Mouse (Mus musculus) midbrain, embryonic 10.5 days (tissue): ENCODE measurements around the gene Cd99l2. TPM values are rescaled to one million over a fixed set of nuclear protein-coding genes. Genes with fewer than 3 reads are reported as not detected.

Experiments
- DNase-seq: peaks from one replicate; pipeline ENCODE4 v3.0.0-alpha.2; 2017; ENCODE audit warnings: low spot score
- H3K27ac ChIP-seq: fragments of 300-500 bp; sonication (generic); replicated peaks from 2 replicates; pipeline ENCODE4 v1.5.1; 2016; ENCODE audit warnings: mild to moderate bottlenecking
- H3K27me3 ChIP-seq: fragments of 300-500 bp; sonication (generic); 2 replicates; pipeline ENCODE4 v1.6.1; 2016; ENCODE audit warnings: low read depth, mild to moderate bottlenecking; ENCODE audit not compliant: poor library complexity, severe bottlenecking
- H3K36me3 ChIP-seq: fragments of 300-500 bp; sonication (generic); 2 replicates; pipeline ENCODE4 v1.6.1; 2016; ENCODE audit warnings: mild to moderate bottlenecking, moderate library complexity
- H3K4me1 ChIP-seq: fragments of 300-500 bp; sonication (generic); 2 replicates; pipeline ENCODE4 v1.6.1; 2016
- H3K4me3 ChIP-seq: fragments of 300-500 bp; sonication (generic); 2 replicates; pipeline ENCODE4 v1.5.1; 2016; ENCODE audit warnings: mild to moderate bottlenecking, moderate library complexity
- H3K9me3 ChIP-seq: fragments of 300-500 bp; sonication (generic); replicated peaks from 2 replicates; pipeline ENCODE4 v1.6.1; 2016; ENCODE audit warnings: mild to moderate bottlenecking
- WGBS: fragments of 180-500 bp; shearing (Covaris S2); methylation state at CpG from one replicate; pipeline ENCODE4 v1.1.7; 2016; 5-methylcytosine and 5-hydroxymethylcytosine counted together
- polyA plus RNA-seq: library from polyadenylated mRNA; unstranded; fragments of >200 nt; fragmentation: Nextera tagmentation; extraction: Ambion mirVana; gene quantifications from 2 replicates; pipeline ENCODE4 v1.2.1, GENCODE M21; 2016

The Cd99l2 gene
- 22.0 and 24.8 TPM in 2 replicates for polyA plus RNA-seq

GRCm38 (mm10) chrX:71492634-71493278 lies at the start of gene Cd99l2:
TSS of gene Cd99l2 (minus strand) at chrX:71492849.
- no peaks in the 10 kb centered on the region for H3K9me3 ChIP-seq
- peak; percentile 86 for DNase-seq
- 17% methylated on average over 23 of the region's 23 CpGs for WGBS

GRCm38 (mm10) chrX:71540821-71541510 lies 48.3 kb upstream of the Cd99l2 start:
- no peak for DNase-seq
- peaks cover 8% of the 10 kb centered on the region; the same call in 1 of the 2 replicates for H3K27me3 ChIP-seq
- 85% methylated on average over 7 of the region's 7 CpGs for WGBS
- H3K36me3 ChIP-seq: no peaks in the 10 kb centered on the region
- no peaks in the 10 kb centered on the region for H3K4me1 ChIP-seq
- H3K9me3 ChIP-seq: no peaks in the 10 kb centered on the region
- no peak overlapping the region for H3K4me3 ChIP-seq
- no peak overlapping the region for H3K27ac ChIP-seq

More at GRCm38 (mm10) chrX:71492634-71493278, at the start of gene Cd99l2:
- H3K27ac ChIP-seq: peak within 1 kb of the TSS; percentile 92
- no peaks in the 10 kb centered on the region for H3K36me3 ChIP-seq
- peaks cover 17% of the 10 kb centered on the region for H3K4me1 ChIP-seq
- H3K4me3 ChIP-seq: peak within 1 kb of the TSS; percentile 64
- peaks cover 4% of the 10 kb centered on the region for H3K27me3 ChIP-seq

GRCm38 (mm10) chrX:71537791-71538190 lies 45.1 kb upstream of the Cd99l2 start:
- H3K4me1 ChIP-seq: no peaks in the 10 kb centered on the region
- H3K36me3 ChIP-seq: no peaks in the 10 kb centered on the region
- WGBS: 72% methylated on average over 2 of the region's 2 CpGs
- DNase-seq: no peak
- no peaks in the 10 kb centered on the region for H3K9me3 ChIP-seq
- H3K27me3 ChIP-seq: peaks cover 7% of the 10 kb centered on the region; the same call in 1 of the 2 replicates
- no peak overlapping the region for H3K4me3 ChIP-seq
- H3K27ac ChIP-seq: no peak overlapping the region

GRCm38 (mm10) chrX:71534102-71534501 lies 41.5 kb upstream of the Cd99l2 start:
- no peak for DNase-seq
- H3K4me3 ChIP-seq: no peak overlapping the region
- no peaks in the 10 kb centered on the region for H3K36me3 ChIP-seq
- WGBS: 79% methylated on average over 5 of the region's 5 CpGs
- no peak overlapping the region for H3K27ac ChIP-seq
- H3K4me1 ChIP-seq: no peaks in the 10 kb centered on the region
- H3K9me3 ChIP-seq: no peaks in the 10 kb centered on the region
- 0 out of 2 replicates have a peak, but pooled peaks cover 4% of the 10 kb centered on the region for H3K27me3 ChIP-seq

GRCm38 (mm10) chrX:71532635-71533034 lies 40.0 kb upstream of the Cd99l2 start:
- Histone ChIP-seq H3K9me3 (no peaks in the 10 kb centered on the region), H3K4me1 (0 out of 2 replicates have a peak, but pooled peaks cover 2% of the 10 kb centered on the region), H3K36me3 (no peaks in the 10 kb centered on the region), H3K27me3 (0 out of 2 replicates have a peak, but pooled peaks cover 4% of the 10 kb centered on the region), H3K4me3 (no peak overlapping the region), H3K27ac (no peak overlapping the region)
- 73% methylated on average over 3 of the region's 3 CpGs for WGBS
- DNase-seq: no peak

GRCm38 (mm10) chrX:71528646-71529045 lies 36.0 kb upstream of the Cd99l2 start:
- no peak for DNase-seq
- Histone ChIP-seq H3K4me3 (no peak overlapping the region), H3K27me3 (0 out of 2 replicates have a peak, but pooled peaks cover 4% of the 10 kb centered on the region), H3K4me1 (0 out of 2 replicates have a peak, but pooled peaks cover 2% of the 10 kb centered on the region), H3K36me3 (no peaks in the 10 kb centered on the region), H3K9me3 (no peaks in the 10 kb centered on the region), H3K27ac (no peak overlapping the region)
- WGBS: 88% methylated on average over 6 of the region's 6 CpGs

- Histone ChIP-seq H3K36me3 (no peaks in the 10 kb centered on the region), H3K9me3 (no peaks in the 10 kb centered on the region), H3K4me3 (no peak overlapping the region), H3K27me3 (0 out of 2 replicates have a peak, but pooled peaks cover 4% of the 10 kb centered on the region), H3K27ac (no peak overlapping the region), H3K4me1 (0 out of 2 replicates have a peak, but pooled peaks cover 2% of the 10 kb centered on the region)
- no peak for DNase-seq
- WGBS: 69% methylated on average over 3 of the region's 3 CpGs
Observed at GRCm38 (mm10) chrX:71528150-71528549, 35.5 kb upstream of the Cd99l2 start.

- H3K27me3 ChIP-seq: 0 out of 2 replicates have a peak, but pooled peaks cover 4% of the 10 kb centered on the region
- H3K4me3 ChIP-seq: no peak overlapping the region
- no peaks in the 10 kb centered on the region for H3K9me3 ChIP-seq
- 0 out of 2 replicates have a peak, but pooled peaks cover 2% of the 10 kb centered on the region for H3K4me1 ChIP-seq
- DNase-seq: no peak
- 82% methylated on average over 1 of the region's 1 CpGs for WGBS
- H3K27ac ChIP-seq: no peak overlapping the region
- no peaks in the 10 kb centered on the region for H3K36me3 ChIP-seq
Observed at GRCm38 (mm10) chrX:71527461-71527860, 34.8 kb upstream of the Cd99l2 start.

- H3K27ac ChIP-seq: no peak overlapping the region
- no peak overlapping the region for H3K4me3 ChIP-seq
- no peak for DNase-seq
- no peaks in the 10 kb centered on the region for H3K9me3 ChIP-seq
- WGBS: 81% methylated on average over 3 of the region's 3 CpGs
- H3K4me1 ChIP-seq: 0 out of 2 replicates have a peak, but pooled peaks cover 2% of the 10 kb centered on the region
- H3K27me3 ChIP-seq: 0 out of 2 replicates have a peak, but pooled peaks cover 4% of the 10 kb centered on the region
- no peaks in the 10 kb centered on the region for H3K36me3 ChIP-seq
Observed at GRCm38 (mm10) chrX:71525593-71526299, 33.1 kb upstream of the Cd99l2 start.

GRCm38 (mm10) chrX:71524310-71524709 lies 31.7 kb upstream of the Cd99l2 start:
- DNase-seq: no peak
- Histone ChIP-seq H3K27ac (no peak overlapping the region), H3K36me3 (no peaks in the 10 kb centered on the region), H3K9me3 (no peaks in the 10 kb centered on the region), H3K4me3 (no peak overlapping the region), H3K4me1 (0 out of 2 replicates have a peak, but pooled peaks cover 2% of the 10 kb centered on the region), H3K27me3 (no peaks in the 10 kb centered on the region)
- 78% methylated on average over 2 of the region's 2 CpGs for WGBS

- 87% methylated on average over 3 of the region's 3 CpGs for WGBS
- H3K27ac ChIP-seq: no peak overlapping the region
- H3K36me3 ChIP-seq: no peaks in the 10 kb centered on the region
Observed at GRCm38 (mm10) chrX:71522889-71523288, 30.2 kb upstream of the Cd99l2 start.

GRCm38 (mm10) chrX:71519252-71519651 lies 26.6 kb upstream of the Cd99l2 start:
- WGBS: 84% methylated on average over 4 of the region's 4 CpGs
- no peak overlapping the region for H3K4me3 ChIP-seq
- no peaks in the 10 kb centered on the region for H3K9me3 ChIP-seq
- no peaks in the 10 kb centered on the region for H3K36me3 ChIP-seq
- no peak overlapping the region for H3K27ac ChIP-seq
- no peak for DNase-seq
- no peaks in the 10 kb centered on the region for H3K27me3 ChIP-seq
- no peaks in the 10 kb centered on the region for H3K4me1 ChIP-seq

More at GRCm38 (mm10) chrX:71522889-71523288, 30.2 kb upstream of the Cd99l2 start:
- no peak for DNase-seq
- H3K4me3 ChIP-seq: no peak overlapping the region
- H3K9me3 ChIP-seq: no peaks in the 10 kb centered on the region
- 0 out of 2 replicates have a peak, but pooled peaks cover 2% of the 10 kb centered on the region for H3K4me1 ChIP-seq
- H3K27me3 ChIP-seq: no peaks in the 10 kb centered on the region
